Mouse (Mus musculus) heart, adult 18-20 months (tissue): ENCODE data around the gene Ctxn1. TPM values are rescaled to one million over a fixed set of nuclear protein-coding genes. Genes with fewer than 3 reads are reported as not detected.

Experiments used
- DNase-seq, 2 experiments: peaks; one replicate each; pipeline ENCODE4 v3.0.0; 2021 to 2022; ENCODE audit warnings: mixed read lengths in 1 of 2
- total RNA-seq, 2 experiments: library from RNA; stranded (reverse); gene quantifications; 2 replicates each; pipeline ENCODE4 v1.2.3; 2021

The Ctxn1 gene
- total RNA-seq, 2 experiments from 2014 or later: 0.37 to 0.69 TPM

DNA sequence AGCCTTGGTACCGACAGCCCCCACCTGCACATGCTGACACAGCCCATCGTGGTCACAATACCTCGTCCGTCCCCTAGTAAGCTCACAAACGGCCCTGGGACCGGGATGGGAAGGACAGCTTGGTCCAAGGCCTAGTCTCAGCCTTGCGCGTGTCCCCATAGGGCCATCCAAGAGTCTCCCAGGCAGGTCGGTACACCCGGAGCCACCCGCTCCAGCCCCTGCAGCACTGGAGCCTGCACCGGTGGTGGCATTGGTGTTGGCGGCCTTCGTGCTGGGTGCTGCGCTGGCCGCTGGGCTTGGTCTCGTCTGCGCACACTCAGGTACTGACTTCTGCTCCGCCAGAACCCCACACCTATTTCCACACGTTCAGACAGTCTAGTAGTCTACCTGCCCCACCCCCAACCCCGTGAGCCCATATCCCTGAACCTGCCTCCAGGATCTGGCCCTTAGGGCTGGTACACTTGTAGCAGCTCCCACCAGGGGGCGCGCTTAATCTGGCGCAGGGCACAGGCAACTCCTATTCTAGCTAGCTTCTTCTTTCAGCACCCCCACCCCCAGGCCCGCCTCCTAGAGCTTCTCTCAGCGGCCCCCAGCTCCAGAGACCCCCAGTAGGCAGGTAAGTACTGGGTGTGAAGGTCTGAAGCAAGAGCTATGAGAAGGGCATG is 8.6 kb downstream of the Ctxn1 start:
- peak; percentile 80 to 87 for DNase-seq

DNA sequence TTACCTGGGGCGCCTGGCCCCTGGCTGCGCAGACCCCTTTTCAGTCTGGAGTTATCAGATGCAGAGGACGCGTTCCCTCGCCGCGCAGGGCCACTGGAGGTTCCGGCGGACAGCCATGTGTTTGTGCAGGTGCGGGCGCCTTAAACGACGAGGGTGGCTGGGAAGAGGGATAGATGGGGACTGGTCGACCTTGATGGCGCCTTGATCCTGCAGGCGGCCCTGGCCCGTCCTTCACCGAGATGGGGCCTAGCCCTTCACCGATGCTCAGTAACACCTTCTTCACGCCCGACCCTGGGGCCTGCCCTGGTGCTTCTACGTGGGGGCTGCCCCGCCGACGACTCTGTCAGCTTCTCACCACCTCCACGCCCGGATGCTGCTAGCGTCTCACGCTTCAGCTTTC is 9.9 kb downstream of the Ctxn1 start:
- peak; percentile 26 to 32 for DNase-seq

DNA sequence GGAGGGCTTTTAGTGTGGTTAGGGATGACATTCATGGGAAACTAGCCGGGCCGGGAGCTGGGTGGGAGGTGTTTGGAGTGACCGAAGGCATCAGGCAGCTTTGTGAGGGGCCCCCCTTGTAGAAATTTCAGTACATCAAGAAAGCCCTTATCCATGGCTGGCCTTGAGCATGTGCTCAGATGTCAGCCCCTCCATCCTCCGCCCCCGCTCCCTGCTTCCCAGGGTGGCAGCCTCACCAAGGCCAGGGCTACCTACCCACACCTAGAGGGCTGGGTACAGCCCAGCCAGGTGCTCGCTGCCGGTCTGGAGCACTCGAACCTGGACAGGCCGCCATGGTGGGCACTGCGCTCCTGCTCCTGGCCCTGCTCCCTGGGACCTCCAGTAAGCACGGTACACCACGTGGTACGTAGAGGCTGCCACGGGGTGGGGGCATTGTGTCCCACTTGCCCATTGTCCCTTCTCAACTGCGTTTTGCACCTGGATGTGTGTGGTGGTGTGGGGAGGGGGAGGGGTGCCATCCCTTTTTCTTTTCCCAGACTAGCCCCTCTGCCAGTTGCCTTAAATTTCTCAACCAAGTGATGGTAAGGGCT is 11.0 kb downstream of the Ctxn1 start, which contains the start of gene Tgfbr3l:
Gene Tgfbr3l, plus strand, starts transcription at position 264 of the 590 bp plus-strand sequence.
- no peak for DNase-seq

DNA sequence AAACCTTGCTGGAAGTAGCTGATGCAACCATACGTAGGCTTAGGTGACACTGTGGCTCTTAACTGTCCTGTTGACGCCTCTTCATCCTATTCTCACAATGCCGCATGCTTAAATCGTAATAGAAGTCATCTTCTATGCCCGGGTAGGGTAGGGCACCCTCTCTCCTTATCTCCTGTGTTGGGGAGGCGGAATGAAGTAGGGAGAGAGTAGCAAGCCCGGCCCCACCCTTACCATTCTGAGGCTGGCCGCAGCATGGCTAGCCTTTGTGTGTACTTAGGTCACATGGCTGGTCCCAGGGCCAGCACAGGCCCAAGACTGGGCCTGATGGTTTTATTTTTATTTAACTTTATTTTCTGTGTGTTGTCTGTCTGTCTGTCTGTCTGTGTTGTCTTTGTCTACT is 11.8 kb downstream of the Ctxn1 start:
- no peak for DNase-seq

DNA sequence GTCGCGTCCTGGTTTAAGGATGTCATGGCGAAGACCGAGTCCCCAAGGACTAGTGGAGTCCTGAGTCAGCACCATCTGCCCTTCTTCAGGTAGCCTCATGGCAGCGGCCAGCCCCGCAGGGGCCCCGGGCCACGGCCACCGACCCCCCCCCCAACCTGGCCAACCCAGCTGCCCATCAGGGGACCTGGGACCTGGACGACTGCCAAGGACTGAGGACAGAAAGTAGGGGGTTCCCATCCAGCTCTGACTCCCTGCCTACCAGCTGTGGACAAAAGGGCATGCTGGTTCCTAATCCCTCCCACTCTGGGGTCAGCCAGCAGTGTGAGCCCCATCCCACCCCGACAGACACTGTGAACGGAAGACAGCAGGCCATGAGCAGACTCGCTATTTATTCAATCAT is 13.3 kb downstream of the Ctxn1 start:
- DNase-seq: no peak

DNA sequence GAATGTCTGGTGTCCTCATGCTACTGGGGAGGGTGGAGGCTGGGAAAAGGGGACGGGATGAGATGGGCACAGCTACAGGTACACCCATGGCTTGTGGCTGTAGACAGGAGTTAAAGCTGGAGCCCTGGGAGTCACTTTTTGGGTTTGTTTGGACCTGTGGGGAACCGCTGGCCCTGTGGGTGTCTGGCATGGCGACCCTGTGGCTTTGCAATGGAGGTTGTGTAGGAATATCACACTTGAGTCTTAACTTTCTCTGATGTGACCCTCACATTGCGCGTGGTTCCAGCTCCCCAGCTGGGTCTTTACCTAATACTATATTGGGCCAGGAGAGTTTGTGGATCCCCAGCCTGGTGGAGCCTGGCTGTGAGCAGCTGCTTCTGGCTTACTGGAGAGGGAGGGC is 14.0 kb downstream of the Ctxn1 start:
- no peak for DNase-seq

DNA sequence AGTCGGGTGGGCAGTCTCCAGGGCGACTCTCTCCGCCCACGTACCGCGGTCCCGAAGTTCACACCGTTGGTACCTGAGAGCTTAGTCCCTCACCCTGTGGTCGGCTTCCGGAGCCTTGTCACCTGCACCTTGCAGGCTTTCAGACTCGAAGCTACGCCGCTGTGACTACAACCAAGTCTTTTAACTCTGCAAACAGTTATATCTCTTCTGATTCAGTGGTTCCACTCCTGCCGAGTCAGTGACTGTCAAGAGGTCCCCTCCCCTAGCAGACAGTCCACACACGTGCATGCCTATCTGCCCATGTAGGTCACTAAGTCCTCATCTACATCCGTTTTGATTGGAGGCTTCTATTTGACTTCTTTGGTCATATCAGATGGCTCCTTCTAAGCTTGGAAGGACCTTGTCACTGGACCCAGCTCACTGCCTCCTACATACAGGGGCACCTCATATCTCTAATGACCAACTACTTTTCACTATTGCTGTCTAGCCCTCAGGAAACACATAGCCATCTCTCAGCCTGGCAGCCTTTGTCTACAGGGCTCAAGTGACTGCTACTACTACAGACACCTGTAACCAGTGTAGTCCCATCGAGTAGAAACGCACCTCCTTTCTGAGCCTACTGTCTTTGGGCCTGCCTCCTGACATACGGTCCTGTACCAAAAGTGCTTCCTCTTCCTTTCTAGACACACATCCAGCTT is 19.7 kb downstream of the Ctxn1 start:
- no peak for DNase-seq

DNA sequence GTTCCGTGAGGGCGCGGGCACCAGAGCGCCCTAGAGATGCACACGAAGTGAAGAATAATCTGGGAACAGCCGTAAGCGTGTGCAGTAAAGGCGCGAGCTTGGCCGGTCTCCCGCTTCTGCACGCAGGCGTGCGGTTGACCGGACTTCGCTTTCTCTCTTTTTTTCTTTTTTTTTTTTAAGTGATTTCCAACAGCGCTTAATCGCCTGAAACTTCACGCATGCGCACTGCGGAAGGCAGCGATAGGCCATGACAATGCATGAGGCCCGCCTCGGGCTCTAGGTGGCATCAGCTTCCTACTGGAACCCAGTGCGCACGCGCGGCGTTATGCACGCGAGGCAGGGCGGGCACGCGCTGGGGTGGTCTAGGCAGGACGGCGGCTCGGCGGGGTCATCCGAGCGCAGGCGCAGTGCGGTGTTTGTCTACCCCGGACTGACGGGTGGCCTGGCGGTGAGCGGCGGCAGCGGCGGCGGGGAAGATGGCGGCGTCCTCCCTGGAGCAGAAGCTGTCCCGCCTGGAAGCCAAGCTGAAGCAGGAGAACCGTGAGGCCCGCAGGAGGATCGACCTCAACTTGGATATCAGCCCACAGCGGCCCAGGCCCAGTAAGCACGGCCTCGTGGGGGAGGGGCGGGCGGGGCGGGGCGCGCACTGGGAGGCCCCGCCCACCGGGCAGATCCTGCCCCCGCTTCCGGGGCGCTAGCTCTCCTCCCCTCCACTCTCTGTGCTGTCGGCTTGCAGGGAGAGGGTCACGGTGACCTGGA is 20.5 kb downstream of the Ctxn1 start, which contains the start of the genes Map2k7 and Gm49320:
Gene Map2k7, plus strand, starts transcription at position 307 of the 759 bp plus-strand sequence.
Gene Gm49320, plus strand, starts transcription at position 432 of the 759 bp plus-strand sequence.
- DNase-seq: peak; percentile 99 to 100

DNA sequence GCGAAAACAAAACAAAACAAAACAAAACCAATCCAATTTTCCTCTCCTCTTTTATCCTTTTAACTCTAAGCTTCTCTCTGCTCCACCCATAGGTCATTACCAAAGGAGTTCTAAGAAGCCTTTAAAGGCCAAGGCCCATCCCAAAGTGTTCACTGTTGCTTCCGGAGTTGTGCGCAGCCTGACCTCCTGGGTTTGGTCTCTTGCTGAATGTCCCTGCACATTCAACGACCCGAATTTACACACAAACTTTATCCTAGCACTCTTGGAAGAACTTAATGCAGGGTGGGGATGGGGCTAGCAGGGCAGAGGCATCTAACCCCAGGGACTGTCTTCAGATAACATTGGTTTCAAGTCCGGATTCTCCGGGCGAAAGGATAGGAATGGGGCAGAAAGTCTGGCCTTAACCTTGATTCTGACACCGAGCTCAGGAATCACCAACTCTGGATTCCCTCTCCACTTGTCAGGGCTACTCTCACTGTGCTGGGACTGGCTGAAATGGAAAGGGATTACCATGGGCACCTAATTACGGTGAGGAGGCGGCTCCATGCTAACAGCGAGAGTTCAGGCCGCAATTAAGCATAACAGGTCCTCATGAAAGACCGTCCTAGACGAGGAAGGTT is 21.1 kb downstream of the Ctxn1 start:
- peak in 1 of 2 experiments; percentile 38 for DNase-seq

DNA sequence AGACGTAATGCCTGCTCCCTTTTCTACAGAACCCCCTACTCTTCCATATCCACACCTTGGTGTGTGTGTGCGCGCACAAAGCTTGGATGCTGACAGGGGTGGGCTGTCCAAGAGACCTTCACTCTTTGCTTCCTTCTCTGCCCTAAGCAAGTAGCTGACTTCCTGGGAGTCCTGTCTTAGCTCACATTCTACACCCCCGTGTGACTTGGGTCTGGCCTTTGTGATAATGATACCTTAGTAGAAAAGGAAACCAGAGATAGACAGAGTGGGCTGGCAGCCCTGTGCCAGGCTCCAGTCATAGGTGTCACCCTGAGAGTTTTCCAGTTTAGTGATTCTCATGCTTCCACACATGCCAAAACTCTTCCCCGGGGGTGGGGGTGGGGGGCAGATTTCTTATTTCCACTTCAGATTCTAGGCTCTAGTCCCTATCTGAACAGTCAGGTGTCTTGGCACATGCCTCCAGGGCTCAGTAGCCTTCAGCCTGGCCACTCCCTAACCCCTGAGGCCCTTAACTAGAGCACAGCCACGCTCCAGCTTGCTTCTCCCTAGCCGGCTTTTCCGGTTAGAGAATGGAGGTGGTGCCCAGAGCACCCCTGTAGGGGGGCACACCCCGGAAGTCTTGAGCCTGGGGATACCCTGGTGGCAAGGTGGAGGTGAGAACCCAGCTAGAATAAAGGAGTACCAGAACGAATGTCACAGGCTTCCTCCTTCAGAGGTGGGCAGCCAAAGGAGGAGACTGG is 28.3 kb downstream of the Ctxn1 start:
- DNase-seq: no peak

DNA sequence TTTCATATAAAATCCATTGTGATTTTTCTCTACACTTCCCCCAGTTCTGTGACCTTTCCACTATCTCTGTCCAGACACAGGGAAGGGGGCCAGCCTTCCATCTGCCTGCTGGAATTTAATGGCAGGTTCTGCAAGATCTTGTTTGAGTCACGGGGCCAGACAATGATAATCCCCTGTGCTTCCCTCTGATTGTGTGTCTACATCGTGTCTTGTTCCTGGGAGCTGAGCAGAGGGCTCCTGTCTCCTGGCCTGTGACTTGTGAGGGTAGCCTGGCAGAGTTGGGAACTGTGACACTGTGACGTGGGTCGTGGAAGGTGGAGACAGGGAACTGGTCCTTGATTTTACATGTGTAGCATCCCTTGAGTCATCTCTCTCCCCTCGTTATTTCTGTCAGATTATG is 29.3 kb downstream of the Ctxn1 start:
- DNase-seq: no peak

DNA sequence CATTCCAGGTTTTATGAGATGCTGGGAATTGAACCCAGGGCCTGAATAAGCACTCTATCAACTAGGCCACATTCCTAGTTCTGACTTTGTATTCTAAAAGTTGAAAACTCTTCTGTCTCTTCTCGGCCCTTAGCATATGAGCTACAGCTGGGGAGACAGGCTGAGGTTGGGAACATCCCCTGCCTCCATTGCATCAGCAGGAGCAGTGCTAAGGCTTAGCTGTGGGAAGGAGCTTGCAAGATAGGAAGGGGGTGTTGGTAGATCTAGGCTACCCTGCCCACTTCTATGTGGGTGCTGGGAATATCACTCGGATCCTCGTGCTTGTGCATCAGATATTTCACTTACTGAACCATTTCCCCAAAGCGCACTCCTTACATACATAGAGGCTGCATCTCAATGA is 31.2 kb downstream of the Ctxn1 start:
- no peak for DNase-seq

DNA sequence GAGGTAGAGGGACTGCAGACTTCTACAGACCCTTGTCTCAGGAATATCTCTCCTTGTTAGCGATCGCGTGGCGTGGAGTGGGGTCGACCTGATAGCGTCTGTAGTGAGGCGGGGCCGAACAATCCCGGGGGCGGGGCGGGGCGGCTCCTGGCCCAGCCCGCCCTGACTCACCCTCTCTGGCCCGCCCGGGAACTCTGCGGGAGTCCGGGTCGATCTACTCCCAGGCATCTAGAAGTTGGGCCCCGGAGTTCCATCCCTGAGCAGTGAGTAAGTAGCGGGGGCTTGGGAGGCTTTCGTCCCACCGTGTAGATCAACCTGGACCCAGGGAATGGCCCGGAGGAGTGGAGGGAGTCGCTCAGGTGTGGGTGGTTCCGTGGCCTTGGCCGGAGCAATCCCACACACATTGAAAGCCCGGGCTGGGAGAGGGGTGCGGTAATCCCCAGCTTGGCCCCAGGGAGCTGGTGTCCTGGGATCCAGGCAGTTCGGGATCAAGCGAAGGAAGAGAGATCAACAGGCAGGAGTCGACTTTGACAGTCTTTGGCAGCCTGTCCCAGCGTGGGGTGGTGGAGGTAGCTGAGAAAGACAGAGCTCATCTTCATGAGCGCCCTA is 32.2 kb downstream of the Ctxn1 start, which contains the start of gene Lrrc8e:
Gene Lrrc8e, plus strand, starts transcription at position 89 of the 609 bp plus-strand sequence.
- no peak for DNase-seq

DNA sequence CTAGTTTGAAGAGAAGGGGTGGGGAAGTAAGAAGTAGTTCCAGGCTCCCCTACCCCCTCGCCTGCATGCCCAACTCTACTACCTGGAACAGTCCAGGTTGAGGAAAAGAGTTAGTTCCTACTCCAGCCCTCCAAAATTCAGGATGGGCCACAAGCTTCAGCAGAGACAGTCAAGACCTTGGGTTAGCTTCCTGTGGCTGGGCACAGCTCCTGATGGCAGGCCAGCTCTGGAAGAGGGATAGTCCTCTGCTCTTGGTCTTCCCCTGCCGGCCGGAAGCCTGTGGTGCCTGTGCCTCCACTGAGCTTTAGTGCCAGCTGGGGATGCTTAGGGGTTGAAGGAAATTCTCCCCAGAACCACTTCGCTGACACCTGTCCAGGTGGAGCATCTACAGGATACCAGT is 32.8 kb downstream of the Ctxn1 start:
- DNase-seq: no peak

DNA sequence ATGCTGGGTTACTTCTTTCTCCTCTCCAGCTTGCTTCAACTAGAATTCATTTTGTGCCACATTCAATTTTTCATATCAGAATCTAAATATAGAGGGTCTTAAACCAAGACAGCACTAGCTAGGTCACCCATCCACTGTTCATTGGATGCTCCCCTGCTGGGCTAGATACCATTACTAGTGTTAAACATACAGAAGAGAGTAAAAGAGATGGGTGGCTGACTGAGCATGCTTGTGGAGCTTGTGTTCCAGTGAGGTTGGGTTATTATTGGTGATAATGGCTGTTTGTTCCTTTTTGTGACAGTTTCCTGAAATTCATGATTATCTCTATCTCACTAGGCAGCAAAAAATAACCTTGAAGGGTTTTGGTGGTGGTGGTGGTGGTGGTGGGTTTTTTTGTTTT is 37.0 kb downstream of the Ctxn1 start:
- no peak for DNase-seq

DNA sequence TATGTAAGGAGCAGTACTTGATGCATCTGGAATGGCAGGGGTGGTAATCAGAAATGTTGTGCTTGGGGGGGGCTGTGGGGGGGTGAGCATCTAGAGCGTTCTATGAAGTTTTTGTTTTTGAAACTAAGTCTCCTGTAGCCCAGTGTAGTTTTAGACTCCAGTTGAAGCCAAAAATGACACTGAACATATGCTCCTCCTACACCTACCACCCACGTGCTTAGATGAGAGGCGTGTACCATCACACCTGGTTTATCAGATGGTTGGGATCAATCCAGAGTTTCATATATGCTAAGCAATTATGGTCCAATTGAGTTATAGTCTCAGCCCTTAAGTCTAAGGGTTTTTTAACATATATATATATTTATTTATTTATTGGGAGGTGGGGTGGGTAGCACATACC is 39.5 kb downstream of the Ctxn1 start:
- DNase-seq: no peak

DNA sequence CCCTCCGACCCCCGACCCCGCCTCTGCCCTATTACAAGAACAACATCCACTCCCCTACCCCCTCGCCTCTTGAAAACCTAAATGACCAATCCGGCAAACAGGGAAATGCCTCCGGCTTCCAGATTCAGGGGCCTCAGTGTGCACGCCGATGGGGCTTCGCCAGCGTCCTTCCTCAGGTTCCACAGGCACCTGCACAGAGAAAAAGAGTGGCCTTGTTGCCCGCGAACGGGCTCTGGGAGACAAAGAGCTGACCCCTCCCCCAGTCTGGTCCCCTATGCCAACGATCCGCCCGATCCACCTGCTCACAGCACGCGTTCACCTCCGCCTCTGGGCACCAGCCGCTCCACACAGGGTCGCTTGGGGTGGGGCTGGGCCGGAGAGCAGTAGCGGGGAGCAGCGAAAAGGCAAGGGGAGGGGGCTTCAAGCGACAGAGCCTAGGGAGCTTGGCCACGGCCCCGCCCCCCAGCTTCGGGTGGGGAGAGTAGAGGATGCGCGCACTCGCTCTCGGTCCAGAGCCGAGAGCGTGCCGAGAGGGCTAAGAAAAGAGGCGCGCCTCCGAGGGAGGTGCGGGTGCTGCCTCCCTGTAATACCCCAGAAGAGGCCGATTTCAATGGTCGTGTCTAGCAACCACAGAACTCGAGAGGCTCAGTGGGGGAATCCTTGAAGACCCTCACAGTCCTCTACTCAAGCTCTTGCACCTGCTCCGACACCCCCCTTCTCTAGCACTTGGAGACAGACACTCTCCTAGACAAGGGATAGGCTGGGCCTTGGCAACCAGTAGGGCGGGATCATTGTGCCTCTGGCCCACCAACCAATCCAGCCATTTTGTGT is 42.1 kb downstream of the Ctxn1 start, which contains the start of gene Prr36:
Gene Prr36, minus strand, starts transcription at position 669 of the 831 bp plus-strand sequence.
- DNase-seq: no peak

DNA sequence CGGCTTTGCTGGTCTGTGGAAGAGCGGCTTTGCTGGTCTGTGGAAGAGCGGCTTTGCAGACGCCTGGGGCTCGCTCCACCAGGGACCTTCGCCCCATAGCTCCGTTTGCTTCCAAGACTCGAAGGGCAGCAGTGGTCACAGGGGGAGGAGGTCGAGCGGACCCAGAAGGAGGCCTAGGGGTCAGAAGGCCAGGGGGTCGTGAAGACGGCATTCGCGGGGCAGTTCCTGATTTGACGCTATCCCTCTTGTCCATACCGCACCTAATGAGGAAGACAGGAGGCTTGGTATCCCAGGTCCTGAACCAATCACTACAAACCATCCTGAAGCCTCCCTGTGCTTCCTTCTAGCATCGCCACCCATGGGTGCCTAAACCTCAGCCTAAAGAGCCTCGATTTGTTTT is 42.8 kb downstream of the Ctxn1 start:
- no peak for DNase-seq
